Mouse (Mus musculus) embryonic facial prominence, embryonic 11.5 days (tissue): Measurements from ENCODE around the gene Il15ra. TPM values are rescaled to one million over a fixed set of nuclear protein-coding genes. Genes with fewer than 3 reads are reported as not detected.

Source experiments
- ATAC-seq: fragments of 200-750 bp; cut with Nextera tagmentation; replicated peaks from 2 replicates; pipeline ENCODE4 v1.8.0; 2017; ENCODE audit warnings: low read depth; ENCODE audit not compliant: insufficient number of reproducible peaks, low FRiP score, low TSS enrichment
- DNase-seq: peaks from one replicate; pipeline ENCODE4 v3.0.0-alpha.2; 2015; ENCODE audit warnings: low spot score
- H3K27ac ChIP-seq: fragments of 300-500 bp; sonication (generic); replicated peaks from 2 replicates; pipeline ENCODE4 v1.5.1; 2014; ENCODE audit warnings: mild to moderate bottlenecking, low read depth, low read length, control low read depth
- H3K27me3 ChIP-seq: fragments of 300-500 bp; sonication (generic); 2 replicates; pipeline ENCODE4 v1.6.1; 2014; ENCODE audit warnings: mild to moderate bottlenecking, low read length, moderate library complexity, mixed read lengths; ENCODE audit not compliant: control insufficient read depth, insufficient read depth
- H3K36me3 ChIP-seq: fragments of 300-500 bp; sonication (generic); replicated peaks from 2 replicates; pipeline ENCODE4 v1.6.1; 2014; ENCODE audit warnings: low read depth, mild to moderate bottlenecking, low read length, moderate library complexity, mixed read lengths; ENCODE audit not compliant: control insufficient read depth, insufficient read depth
- H3K4me1 ChIP-seq: fragments of 300-500 bp; sonication (generic); 2 replicates; pipeline ENCODE4 v1.6.1; 2014; ENCODE audit warnings: low read length, mixed read lengths; ENCODE audit not compliant: control insufficient read depth, insufficient read depth
- H3K4me2 ChIP-seq: fragments of 300-500 bp; sonication (generic); 2 replicates; pipeline ENCODE4 v1.6.1; 2014; ENCODE audit warnings: low read depth, mild to moderate bottlenecking, control low read depth, low read length, moderate library complexity
- H3K4me3 ChIP-seq: fragments of 300-500 bp; sonication (generic); 2 replicates; pipeline ENCODE4 v1.5.1; 2014; ENCODE audit warnings: low read depth, low read length, control low read depth
- H3K9ac ChIP-seq: fragments of 300-500 bp; sonication (generic); replicated peaks from 2 replicates; pipeline ENCODE4 v1.6.1; 2014; ENCODE audit warnings: mild to moderate bottlenecking, control low read depth, low read length
- H3K9me3 ChIP-seq: fragments of 300-500 bp; sonication (generic); replicated peaks from 2 replicates; pipeline ENCODE4 v1.6.1; 2016; ENCODE audit warnings: mild to moderate bottlenecking, low read length, inconsistent platforms, mixed read lengths; ENCODE audit not compliant: control insufficient read depth
- WGBS: fragments of 180-500 bp; shearing (Covaris S2); extraction: QIAGEN DNeasy Blood & Tissue Kit; methylation state at CpG from one replicate; pipeline ENCODE4 v1.1.7; 2014; 5-methylcytosine and 5-hydroxymethylcytosine counted together
- polyA plus RNA-seq: library from polyadenylated mRNA; unstranded; fragments of >200 nt; fragmentation: Nextera tagmentation; extraction: Ambion mirVana; gene quantifications from 2 replicates; pipeline ENCODE4 v1.2.1, GENCODE M21; 2014

Il15ra gene
- 0.28 and 0.29 TPM in 2 replicates for polyA plus RNA-seq

GRCm38 (mm10) chr2:11705201-11706025 is at the start of gene Il15ra:
Gene Il15ra, plus strand, starts transcription at chr2:11705290.
- peak within 1 kb of the TSS; percentile 87 for H3K4me2 ChIP-seq
- H3K9ac ChIP-seq, result peak within 1 kb of the TSS; percentile 53
- no peaks in the 10 kb centered on the region for H3K36me3 ChIP-seq
- H3K4me1 ChIP-seq, result no peaks in the 10 kb centered on the region
- DNase-seq (peak; percentile 36), ATAC-seq (peak; percentile 83)
- H3K27ac ChIP-seq, result no peak within 1 kb of the TSS
- H3K9me3 ChIP-seq, result no peaks in the 10 kb centered on the region
- H3K4me3 ChIP-seq, result peak within 1 kb of the TSS; percentile 53
- under 1% methylated on average over 37 of the region's 37 CpGs for WGBS
- peaks cover 11% of the 10 kb centered on the region for H3K27me3 ChIP-seq

- Histone ChIP-seq H3K36me3 (no peaks in the 10 kb centered on the region), H3K27me3 (no peaks in the 10 kb centered on the region), H3K4me2 (no peak overlapping the region), H3K9ac (no peak overlapping the region), H3K9me3 (no peaks in the 10 kb centered on the region), H3K4me3 (no peak overlapping the region), H3K27ac (no peak overlapping the region), H3K4me1 (no peaks in the 10 kb centered on the region)
- 89% methylated on average over 2 of the region's 2 CpGs for WGBS
- DNase-seq (no peak), ATAC-seq (no peak)
Observed at GRCm38 (mm10) chr2:11657581-11657980, 47.5 kb upstream of the Il15ra start.

DNA sequence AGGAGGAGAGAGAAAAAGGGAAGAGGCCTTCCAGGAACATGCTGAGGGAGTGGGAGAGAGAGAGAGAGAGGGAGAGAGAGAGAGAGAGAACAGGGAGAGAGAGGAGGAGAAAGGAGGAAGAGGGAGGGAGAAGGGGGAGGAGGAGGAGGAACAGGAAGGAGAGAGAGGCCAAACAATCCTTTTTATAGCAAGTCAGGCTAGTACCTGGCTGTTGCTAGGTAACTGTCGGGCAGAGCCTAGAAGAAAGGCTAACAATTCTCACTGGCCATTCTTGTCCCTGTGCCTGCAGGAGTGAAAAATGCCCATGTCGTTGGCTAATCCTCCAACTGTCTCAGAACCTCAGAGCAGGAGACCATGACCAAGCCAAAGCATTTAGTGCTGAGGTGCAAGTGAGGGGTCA is 45.8 kb upstream of the Il15ra start:
- ATAC-seq, result no peak
- no peak overlapping the region for H3K4me3 ChIP-seq

GRCm38 (mm10) chr2:11662143-11662906 is 42.8 kb upstream of the Il15ra start:
- Histone ChIP-seq H3K4me2 (no peak overlapping the region), H3K27ac (no peak overlapping the region), H3K9me3 (no peaks in the 10 kb centered on the region), H3K36me3 (no peaks in the 10 kb centered on the region), H3K27me3 (no peaks in the 10 kb centered on the region), H3K9ac (no peak overlapping the region), H3K4me3 (no peak overlapping the region), H3K4me1 (no peaks in the 10 kb centered on the region)
- DNase-seq (no peak), ATAC-seq (no peak)
- 79% methylated on average over 6 of the region's 6 CpGs for WGBS

More for the DNA sequence above, 45.8 kb upstream of the Il15ra start:
- Histone ChIP-seq H3K9ac (no peak overlapping the region), H3K36me3 (no peaks in the 10 kb centered on the region), H3K9me3 (no peaks in the 10 kb centered on the region), H3K27ac (no peak overlapping the region), H3K27me3 (no peaks in the 10 kb centered on the region), H3K4me1 (no peaks in the 10 kb centered on the region), H3K4me2 (no peak overlapping the region)
- no peak for DNase-seq
- WGBS, result 58% methylated on average over 2 of the region's 2 CpGs

GRCm38 (mm10) chr2:11662907-11663230 is 42.2 kb upstream of the Il15ra start:
- Histone ChIP-seq H3K4me1 (no peaks in the 10 kb centered on the region), H3K27me3 (no peaks in the 10 kb centered on the region), H3K9me3 (no peaks in the 10 kb centered on the region), H3K9ac (no peak overlapping the region), H3K4me3 (no peak overlapping the region), H3K27ac (no peak overlapping the region), H3K36me3 (no peaks in the 10 kb centered on the region), H3K4me2 (no peak overlapping the region)
- 95% methylated on average over 1 of the region's 1 CpGs for WGBS
- ATAC-seq (no peak), DNase-seq (no peak)

DNA sequence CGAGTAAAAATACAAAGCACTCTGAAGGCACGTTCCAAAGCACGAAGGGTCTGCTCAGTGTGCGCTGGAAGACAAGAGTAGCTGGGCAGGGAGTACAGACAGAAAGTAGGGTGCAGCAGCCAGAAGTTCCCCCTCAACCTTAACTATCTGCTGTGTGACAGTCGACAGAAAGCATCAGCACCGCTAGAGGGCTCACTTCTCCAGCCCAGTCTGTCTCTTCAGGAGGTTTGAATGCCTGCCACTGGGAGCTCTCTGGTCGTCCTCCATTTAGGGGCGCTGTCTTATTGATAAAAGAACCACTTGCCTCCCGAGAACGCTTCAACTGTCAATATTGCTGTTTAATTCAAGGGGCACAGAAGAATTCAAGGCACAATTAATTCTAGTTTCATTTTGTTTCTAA is 41.1 kb upstream of the Il15ra start:
- Histone ChIP-seq H3K4me2 (no peak overlapping the region), H3K27ac (no peak overlapping the region), H3K27me3 (no peaks in the 10 kb centered on the region), H3K36me3 (no peaks in the 10 kb centered on the region), H3K4me1 (no peaks in the 10 kb centered on the region), H3K9ac (no peak overlapping the region), H3K4me3 (no peak overlapping the region), H3K9me3 (no peaks in the 10 kb centered on the region)
- WGBS, result 5% methylated on average over 10 of the region's 10 CpGs
- peak; percentile 84 for DNase-seq
- ATAC-seq, result peak; percentile 48; the same call in 1 of the 2 replicates

DNA sequence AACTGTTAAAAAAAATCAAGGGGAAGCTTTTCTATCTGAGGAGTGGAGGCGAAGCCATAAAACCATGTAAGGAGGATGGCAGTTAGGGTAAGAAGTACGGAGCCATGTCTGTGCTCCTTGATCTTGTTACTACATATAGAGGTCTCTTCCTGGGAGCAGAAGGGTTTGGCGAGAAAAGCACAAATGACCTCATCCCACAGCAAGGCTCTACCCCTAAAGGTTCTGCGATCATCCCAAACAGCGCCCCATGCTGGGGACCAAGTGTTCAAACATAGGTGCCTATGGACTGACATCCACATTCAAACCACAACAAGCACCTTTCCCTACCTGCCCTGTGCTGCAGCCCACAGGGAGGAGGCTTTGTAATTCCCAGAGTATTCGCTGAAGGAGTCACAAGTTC is 40.7 kb upstream of the Il15ra start:
- Histone ChIP-seq H3K9ac (no peak overlapping the region), H3K9me3 (no peaks in the 10 kb centered on the region), H3K4me3 (no peak overlapping the region), H3K27ac (no peak overlapping the region), H3K27me3 (no peaks in the 10 kb centered on the region), H3K36me3 (no peaks in the 10 kb centered on the region), H3K4me1 (no peaks in the 10 kb centered on the region), H3K4me2 (no peak overlapping the region)
- 41% methylated on average over 6 of the region's 6 CpGs for WGBS
- no peak for ATAC-seq
- DNase-seq, result no peak

- WGBS, result 78% methylated on average over 4 of the region's 4 CpGs
Observed at GRCm38 (mm10) chr2:11664806-11665205, 40.3 kb upstream of the Il15ra start.

More at GRCm38 (mm10) chr2:11664806-11665205, 40.3 kb upstream of the Il15ra start:
- H3K9ac ChIP-seq, result no peak overlapping the region
- H3K4me1 ChIP-seq, result no peaks in the 10 kb centered on the region
- H3K4me2 ChIP-seq, result no peak overlapping the region
- H3K4me3 ChIP-seq, result no peak overlapping the region
- H3K9me3 ChIP-seq, result no peaks in the 10 kb centered on the region
- H3K27me3 ChIP-seq, result no peaks in the 10 kb centered on the region
- H3K36me3 ChIP-seq, result no peaks in the 10 kb centered on the region
- H3K27ac ChIP-seq, result no peak overlapping the region
- ATAC-seq (no peak), DNase-seq (no peak)
